Mouse (Mus musculus) CH12.LX (cell line): ENCODE measurements around the gene Nrros. TPM values are rescaled to one million over a fixed set of nuclear protein-coding genes. Genes with fewer than 3 reads are reported as not detected.

Source experiments
- DNase-seq: peaks from one replicate; pipeline ENCODE4 v3.0.0-alpha.2; 2013; ENCODE audit errors: extremely low read depth
- H3K27ac ChIP-seq: 2 replicates; pipeline ENCODE4 v1.5.1; 2012; ENCODE audit warnings: low read depth, mild to moderate bottlenecking, control low read depth, moderate library complexity; ENCODE audit not compliant: insufficient read depth
- H3K27me3 ChIP-seq: replicated peaks from 2 replicates; pipeline ENCODE3; 2012; ENCODE audit warnings: inconsistent platforms
- H3K36me3 ChIP-seq, 2 experiments: replicated peaks in 1 of 2; 2 replicates each; pipeline versions ENCODE3 to v1.6.1; 2012; ENCODE audit warnings: inconsistent platforms in 1 of 2, low read length in 1 of 2, mild to moderate bottlenecking in 1 of 2, mixed read lengths in 1 of 2, moderate library complexity in 1 of 2; ENCODE audit not compliant: control insufficient read depth in 1 of 2, insufficient read depth in 1 of 2
- H3K4me1 ChIP-seq, 2 experiments: 2 replicates each; pipeline ENCODE4 v1.6.1; 2012; ENCODE audit warnings: inconsistent platforms in 1 of 2, moderate library complexity in 1 of 2; ENCODE audit not compliant: insufficient read depth in 2 of 2, control insufficient read depth in 1 of 2
- H3K4me2 ChIP-seq: 2 replicates; pipeline ENCODE4 v1.6.1; 2012; ENCODE audit warnings: low read depth, mild to moderate bottlenecking, control low read depth; ENCODE audit not compliant: poor library complexity, insufficient read depth, severe bottlenecking
- H3K4me3 ChIP-seq, 3 experiments: fragments of 150-350 bp in 1 of 3; sonication (generic) in 1 of 3; replicated peaks in 1 of 3; 2 replicates each; pipeline versions ENCODE3 to v1.5.1; 2011 to 2012; ENCODE audit warnings: low read depth in 2 of 3, low read length in 2 of 3, mild to moderate bottlenecking in 2 of 3, moderate library complexity in 2 of 3, control low read depth in 1 of 3, improper control_type of control experiment in 1 of 3, inconsistent platforms in 1 of 3, mixed read lengths in 1 of 3; ENCODE audit not compliant: poor library complexity in 1 of 3
- H3K79me2 ChIP-seq: replicated peaks from 2 replicates; pipeline ENCODE4 v1.6.1; 2012; ENCODE audit warnings: mild to moderate bottlenecking, moderate library complexity; ENCODE audit not compliant: control insufficient read depth, poor library complexity, insufficient read depth, severe bottlenecking; ENCODE audit errors: extremely low read depth
- H3K9ac ChIP-seq: 2 replicates; pipeline ENCODE4 v1.6.1; 2012; ENCODE audit warnings: low read depth, mild to moderate bottlenecking, control low read depth, moderate library complexity; ENCODE audit not compliant: insufficient read depth
- H3K9me3 ChIP-seq: replicated peaks from 2 replicates; pipeline ENCODE3; 2012; ENCODE audit warnings: low read length, inconsistent platforms, mixed read lengths
- BHLHE40 ChIP-seq: IDR thresholded peaks from 2 replicates; pipeline ENCODE4 v1.6.1; 2011; ENCODE audit warnings: mild to moderate bottlenecking, low read depth, low read length, improper control_type of control experiment
- CHD1 ChIP-seq: IDR thresholded peaks from 2 replicates; pipeline ENCODE4 v1.6.1; 2012; ENCODE audit warnings: low read depth, low read length, improper control_type of control experiment, inconsistent platforms
- CTCF ChIP-seq, 2 experiments: IDR thresholded peaks in 1 of 2; conservative IDR thresholded peaks in 1 of 2; 2 replicates each; pipeline ENCODE4 v1.5.1; 2011 to 2012; ENCODE audit warnings: low read depth in 2 of 2, low read length in 2 of 2, improper control_type of control experiment in 1 of 2, inconsistent platforms in 1 of 2, mild to moderate bottlenecking in 1 of 2, moderate library complexity in 1 of 2
- E2F4 ChIP-seq: IDR thresholded peaks from 2 replicates; pipeline ENCODE4 v1.6.1; 2011; ENCODE audit warnings: low read depth, low read length, improper control_type of control experiment; ENCODE audit not compliant: insufficient replicate concordance
- ELF1 ChIP-seq: IDR thresholded peaks from 2 replicates; pipeline ENCODE4 v1.6.1; 2014; ENCODE audit warnings: low read depth, mild to moderate bottlenecking, inconsistent platforms, low read length, improper control_type of control experiment
- EP300 ChIP-seq: IDR thresholded peaks from 2 replicates; pipeline ENCODE4 v1.6.1; 2011; ENCODE audit warnings: low read length, improper control_type of control experiment
- ETS1 ChIP-seq: conservative IDR thresholded peaks from 2 replicates; pipeline ENCODE4 v1.6.1; 2012; ENCODE audit warnings: low read depth, mild to moderate bottlenecking, inconsistent platforms, low read length, improper control_type of control experiment, moderate library complexity
- HCFC1 ChIP-seq: IDR thresholded peaks from 2 replicates; pipeline ENCODE4 v1.6.1; 2012; ENCODE audit warnings: low read depth, mild to moderate bottlenecking, inconsistent platforms, low read length, improper control_type of control experiment
- IRF4 ChIP-seq: IDR thresholded peaks from 2 replicates; pipeline ENCODE4 v1.6.1; 2014; ENCODE audit warnings: low read depth, mild to moderate bottlenecking, inconsistent platforms, low read length, improper control_type of control experiment
- JUN ChIP-seq: IDR thresholded peaks from 2 replicates; pipeline ENCODE4 v1.6.1; 2011; ENCODE audit warnings: low read depth, mild to moderate bottlenecking, low read length, improper control_type of control experiment, moderate library complexity; ENCODE audit not compliant: insufficient read depth
- KAT2A ChIP-seq: IDR thresholded peaks from 2 replicates; pipeline ENCODE4 v1.6.1; 2012; ENCODE audit warnings: low read length, improper control_type of control experiment, inconsistent platforms; ENCODE audit not compliant: insufficient replicate concordance
- MYC ChIP-seq: IDR thresholded peaks from 2 replicates; pipeline ENCODE4 v1.6.1; 2011; ENCODE audit warnings: low read depth, mild to moderate bottlenecking, improper control_type of control experiment, low read length
- NELFE ChIP-seq: IDR thresholded peaks from 2 replicates; pipeline ENCODE4 v1.6.1; 2011; ENCODE audit warnings: low read depth, low read length, improper control_type of control experiment
- NRF1 ChIP-seq: IDR thresholded peaks from 2 replicates; pipeline ENCODE4 v1.6.1; 2014; ENCODE audit warnings: low read depth, mild to moderate bottlenecking, inconsistent platforms, low read length, improper control_type of control experiment, moderate library complexity
- POLR2A ChIP-seq: IDR thresholded peaks from 2 replicates; pipeline ENCODE4 v1.6.1; 2011; ENCODE audit warnings: low read depth, mild to moderate bottlenecking, improper control_type of control experiment, low read length
- POLR2AphosphoS2 ChIP-seq: IDR thresholded peaks from 2 replicates; pipeline ENCODE4 v1.6.1; 2011; ENCODE audit warnings: low read depth, low read length, improper control_type of control experiment
- RCOR1 ChIP-seq: conservative IDR thresholded peaks from 2 replicates; pipeline ENCODE4 v1.6.1; 2012; ENCODE audit warnings: low read depth, mild to moderate bottlenecking, inconsistent platforms, low read length, improper control_type of control experiment
- SIN3A ChIP-seq: IDR thresholded peaks from 2 replicates; pipeline ENCODE4 v1.6.1; 2012; ENCODE audit warnings: low read length, improper control_type of control experiment, inconsistent platforms
- SMC3 ChIP-seq: IDR thresholded peaks from 2 replicates; pipeline ENCODE4 v1.6.1; 2011; ENCODE audit warnings: low read depth, low read length, improper control_type of control experiment
- TCF12 ChIP-seq: IDR thresholded peaks from 2 replicates; pipeline ENCODE4 v1.6.1; 2014; ENCODE audit warnings: low read depth, mild to moderate bottlenecking, inconsistent platforms, low read length, improper control_type of control experiment
- UBTF ChIP-seq: IDR thresholded peaks from 2 replicates; pipeline ENCODE4 v1.6.1; 2012; ENCODE audit warnings: low read depth, mild to moderate bottlenecking, inconsistent platforms, low read length, improper control_type of control experiment, moderate library complexity
- ZC3H11A ChIP-seq: IDR thresholded peaks from 2 replicates; pipeline ENCODE4 v1.6.1; 2012; ENCODE audit warnings: low read depth, mild to moderate bottlenecking, inconsistent platforms, low read length, improper control_type of control experiment
- ZKSCAN1 ChIP-seq: IDR thresholded peaks from 2 replicates; pipeline ENCODE4 v1.6.1; 2012; ENCODE audit warnings: low read depth, inconsistent platforms, low read length, improper control_type of control experiment, borderline replicate concordance
- ZNF384 ChIP-seq: IDR thresholded peaks from 2 replicates; pipeline ENCODE4 v1.6.1; 2012; ENCODE audit warnings: low read depth, low read length, improper control_type of control experiment, inconsistent platforms
- dilution Hi-C: fragments of 300-500 bp; cut with MboI; formaldehyde crosslinking; loops from 2 replicates; pipeline ENCODE4 v1.14.3; 2020; ENCODE audit warnings: low sequenced_read_pairs; ENCODE audit not compliant: extremely low pct_unique_long_range_greater_than_20kb, extremely low pct_ligation_motif_present
- in situ Hi-C: fragments of 300-500 bp; cut with MboI; formaldehyde crosslinking; loops from 3 replicates; pipeline ENCODE4 v1.14.3; 2019; ENCODE audit warnings: low sequenced_read_pairs, low pct_ligation_motif_present, low pct_unique_long_range_greater_than_20kb, mixed read lengths
- polyA plus RNA-seq: library from polyadenylated mRNA; unstranded; fragments of >175 nt; gene quantifications from 2 replicates; pipeline ENCODE4 v1.2.1, GENCODE M21; 2012; ENCODE audit warnings: low read depth; ENCODE audit not compliant: insufficient read length
- total RNA-seq, 2 experiments: library from RNA; depleted of rRNA; stranded (reverse); fragments of 300-350 nt in 1 of 2; fragments of >200 nt in 1 of 2; gene quantifications; 2 replicates each; pipeline ENCODE4 v1.2.3; 2012 to 2014

Nrros gene
- total and polyA plus RNA-seq, 3 experiments, result 49.6 to 71.0 (median 64.3) TPM

DNA sequence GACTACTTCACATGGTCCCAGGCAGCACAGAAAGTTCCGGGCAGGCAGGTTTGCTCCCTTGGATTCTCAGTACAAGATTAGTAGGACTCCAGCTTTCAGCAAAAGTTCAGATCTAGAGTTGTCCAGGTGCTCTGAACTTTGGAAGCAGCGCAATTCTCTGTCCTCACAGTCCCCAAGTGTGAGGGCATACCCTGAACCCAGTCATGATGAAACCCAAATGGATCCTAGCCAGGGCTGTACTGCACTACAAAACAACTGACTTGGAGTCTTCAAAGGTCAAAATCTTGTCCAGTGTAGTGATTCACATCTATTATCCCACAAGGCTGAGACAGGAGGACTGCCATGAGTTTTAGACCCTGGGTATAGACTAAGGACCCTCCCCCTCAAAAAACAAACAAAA, 8.0 kb downstream of the Nrros start:
- Histone ChIP-seq H3K27ac (no peak overlapping the region), H3K4me1 (peaks cover 10 to 36% of the 10 kb centered on the region in 2 experiments)
- TF ChIP-seq TCF12, result no peak
- no peak for TF ChIP-seq NELFE
- no peak for TF ChIP-seq ELF1
- TF ChIP-seq EP300, result no peak
- no peak for TF ChIP-seq E2F4
- TF ChIP-seq HCFC1, result no peak
- TF ChIP-seq POLR2AphosphoS2, result no peak
- TF ChIP-seq, all 38 proteins: peak for 0
- DNase-seq, result no peak
- Histone ChIP-seq H3K4me3 (no peak overlapping the region), H3K27me3 (no peaks in the 10 kb centered on the region), H3K9ac (no peak overlapping the region), H3K36me3 (peaks cover 56 to 73% of the 10 kb centered on the region in 2 experiments), H3K9me3 (peaks cover 18% of the 10 kb centered on the region), H3K79me2 (peaks cover 60% of the 10 kb centered on the region), H3K4me2 (no peak overlapping the region)
- dilution Hi-C loops, result no loop called here
- in situ Hi-C loops, result no loop called here

- peaks cover 54 to 68% of the 10 kb centered on the region in 2 experiments for H3K36me3 ChIP-seq
- H3K4me2 ChIP-seq, result no peak overlapping the region
- TF ChIP-seq JUN (no peak), IRF4 (no peak), ZKSCAN1 (no peak), CHD1 (no peak)
- no peak overlapping the region for H3K9ac ChIP-seq
- peaks cover 55% of the 10 kb centered on the region for H3K79me2 ChIP-seq
- DNase-seq, result no peak
- H3K4me1 ChIP-seq, result peaks cover 7 to 30% of the 10 kb centered on the region in 2 experiments
- no peak overlapping the region for H3K4me3 ChIP-seq
- peaks cover 18% of the 10 kb centered on the region for H3K9me3 ChIP-seq
- in situ Hi-C loops, result no loop called here
- no peak overlapping the region for H3K27ac ChIP-seq
- dilution Hi-C loops, result no loop called here
- no peaks in the 10 kb centered on the region for H3K27me3 ChIP-seq
Measured at GRCm38 (mm10) chr16:32156719-32157118, 8.7 kb downstream of the Nrros start.

DNA sequence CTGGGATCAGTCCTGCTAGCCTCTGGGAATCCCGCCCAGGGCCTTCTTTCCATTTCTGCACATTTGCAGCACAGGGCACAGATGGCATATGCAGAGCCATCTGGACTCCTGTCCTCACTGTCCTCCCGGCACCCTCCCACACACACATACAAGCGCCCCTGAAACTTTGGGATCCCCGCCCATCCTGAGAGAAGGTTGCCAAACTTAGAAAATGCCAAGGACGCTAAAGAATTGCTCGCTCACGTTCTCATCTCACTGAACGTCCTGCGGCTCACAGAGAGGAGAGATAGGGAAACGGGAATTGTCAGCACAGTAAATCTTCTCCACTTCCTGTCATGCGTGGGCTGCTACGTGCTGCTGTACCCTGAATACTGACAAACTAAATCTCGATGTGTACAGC, 11.0 kb downstream of the Nrros start:
- in situ Hi-C loops, result no loop called here
- TF ChIP-seq CHD1, result no peak
- TF ChIP-seq RCOR1, result no peak
- no peak for TF ChIP-seq JUN
- TF ChIP-seq SMC3, result no peak
- no peak for TF ChIP-seq BHLHE40
- TF ChIP-seq UBTF, result no peak
- TF ChIP-seq ZC3H11A, result no peak
- no peak for TF ChIP-seq KAT2A
- no peak for TF ChIP-seq CTCF (conservative IDR thresholded peaks at IDR 0.05 in 1 of 2, IDR thresholded peaks at IDR 0.05 in 1 of 2; ENCODE audit: low read depth in 2 of 2, low read length in 2 of 2)
- TF ChIP-seq ZKSCAN1, result no peak
- no peak for TF ChIP-seq ETS1
- no peak for TF ChIP-seq POLR2A
- TF ChIP-seq TCF12, result no peak
- TF ChIP-seq NRF1, result no peak
- TF ChIP-seq MYC, result no peak
- no peak for TF ChIP-seq SIN3A
- no peak for TF ChIP-seq IRF4
- TF ChIP-seq ZNF384, result no peak
- no peak for TF ChIP-seq POLR2AphosphoS2
- H3K4me2 ChIP-seq, result no peak overlapping the region

More for the DNA sequence above, 11.0 kb downstream of the Nrros start:
- peaks cover 18% of the 10 kb centered on the region for H3K9me3 ChIP-seq
- H3K9ac ChIP-seq, result no peak overlapping the region
- H3K27me3 ChIP-seq, result no peaks in the 10 kb centered on the region
- no peak for DNase-seq
- H3K4me3 ChIP-seq, result no peak overlapping the region
- H3K36me3 ChIP-seq, result peaks cover 42 to 51% of the 10 kb centered on the region in 2 experiments
- H3K79me2 ChIP-seq, result peaks cover 33% of the 10 kb centered on the region
- peaks cover 0 to 13% of the 10 kb centered on the region in 2 experiments; a peak in 2 of 4 replicates for H3K4me1 ChIP-seq
- no peak overlapping the region for H3K27ac ChIP-seq
- dilution Hi-C loops, result no loop called here
